9 mouse cellular contexts compared by ENCODE assay signal in the genomic region with DNA sequence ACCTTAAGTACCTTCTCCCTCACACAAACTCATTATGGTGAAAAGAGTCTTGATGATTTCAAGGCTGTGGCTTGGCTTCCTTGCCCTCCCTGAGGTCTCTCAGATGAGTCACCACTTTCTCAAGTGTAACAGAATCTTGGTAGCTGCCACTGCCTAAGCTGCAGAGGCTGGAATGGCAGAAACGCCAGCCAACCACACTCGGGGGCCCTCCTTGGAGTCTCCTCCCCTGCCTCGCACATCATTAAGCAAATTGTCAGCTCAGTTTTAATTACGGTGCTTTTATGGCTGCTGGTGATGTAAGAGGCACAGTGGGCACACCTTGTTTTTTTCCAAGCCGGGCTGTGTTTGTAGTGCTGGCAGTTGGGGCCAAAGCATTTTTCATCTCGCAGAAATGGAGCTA.
DNase-seq lines count a peak whose midpoint lies in the region; ATAC-seq lines count a peak whose summit lies in the region.
"Had no signal": no experiment of that assay in that cellular context is flagged by ENCODE, and none has a peak within 500 bp of the region (broad histone marks: within the 10 kb centered on the region; RNA-seq: fewer than 3 reads in every experiment).

No protein-coding gene starts in this region.

- H3K9me3 ChIP-seq in embryonic facial prominence, embryonic 14.5 days (ENCODE audit: control insufficient read depth, low read length), result no peaks in the 10 kb centered on the region
- H3K9me3 ChIP-seq in kidney, embryonic 15.5 days (replicated peaks), result no peaks in the 10 kb centered on the region
- no peaks in the 10 kb centered on the region for H3K9me3 ChIP-seq in neural tube, embryonic 14.5 days (ENCODE audit: control insufficient read depth, low read length)
- H3K9me3 ChIP-seq: liver, embryonic 15.5 days had no signal

- WGBS in embryonic facial prominence, embryonic 14.5 days, result 66% methylated on average over 6 of the region's 6 CpGs
- 16% methylated on average over 6 of the region's 6 CpGs for WGBS in kidney, embryonic 15.5 days
- 15% methylated on average over 6 of the region's 6 CpGs for WGBS in neural tube, embryonic 14.5 days

- H3K36me3 ChIP-seq in embryonic facial prominence, embryonic 14.5 days (ENCODE audit: control insufficient read depth, insufficient read depth, low read length), result no peaks in the 10 kb centered on the region
- H3K36me3 ChIP-seq in kidney, embryonic 15.5 days, result no peaks in the 10 kb centered on the region
- no peaks in the 10 kb centered on the region for H3K36me3 ChIP-seq in neural tube, embryonic 14.5 days (ENCODE audit: control insufficient read depth, insufficient read depth, low read length)
- H3K36me3 ChIP-seq: liver, embryonic 15.5 days had no signal

- H3K9ac ChIP-seq in embryonic facial prominence, embryonic 14.5 days (ENCODE audit: low read depth, low read length), result no peak overlapping the region
- H3K9ac ChIP-seq in kidney, embryonic 15.5 days, result no peak overlapping the region
- H3K9ac ChIP-seq in neural tube, embryonic 14.5 days (replicated peaks; ENCODE audit: low read depth, low read length), result no peak overlapping the region
- H3K9ac ChIP-seq: liver, embryonic 15.5 days had no signal

- peak; percentile 22; the same call in 1 of the 2 replicates for ATAC-seq in embryonic facial prominence, embryonic 14.5 days (ENCODE audit: low read depth)
- peak; percentile 91 for ATAC-seq in kidney, embryonic 15.5 days (replicated peaks; ENCODE audit: low FRiP score)
- peak; percentile 91 for ATAC-seq in neural tube, embryonic 14.5 days (ENCODE audit: low read depth)

- DNase-seq in left cerebral cortex, postnatal 14 days (ENCODE audit: low spot score in 2 of 2), result peak; percentile 3 to 13
- DNase-seq in left cerebral cortex, postnatal 36 days (ENCODE audit: low spot score in 2 of 2), result no peak
- peak; percentile 49 for DNase-seq in embryonic facial prominence, embryonic 14.5 days (ENCODE audit: low spot score)
- DNase-seq in heart, postnatal 25 days (ENCODE audit: low spot score), result no peak
- DNase-seq in gastrocnemius, adult 8-10 months (ENCODE audit: low spot score in 2 of 2), result no peak
- DNase-seq in testis, postnatal 14 days (ENCODE audit: low spot score), result no peak

- no peak overlapping the region for H3K27ac ChIP-seq in embryonic facial prominence, embryonic 14.5 days (replicated peaks; ENCODE audit: low read depth, low read length)
- peak overlapping the region; percentile 35; the same call in 1 of the 2 replicates for H3K27ac ChIP-seq in kidney, embryonic 15.5 days
- H3K27ac ChIP-seq in neural tube, embryonic 14.5 days (ENCODE audit: low read depth, low read length), result no peak overlapping the region
- H3K27ac ChIP-seq: liver, embryonic 15.5 days had no signal

- intact Hi-C loops in left cerebral cortex, postnatal 14 days (cut with DNase I), result no loop called here
- intact Hi-C loops in left cerebral cortex, postnatal 36 days (cut with DNase I), result no loop called here
- intact Hi-C loops in heart, postnatal 25 days (cut with DNase I), result no loop called here

- no peak overlapping the region for H3K4me3 ChIP-seq in embryonic facial prominence, embryonic 14.5 days (ENCODE audit: low read depth, low read length)
- H3K4me3 ChIP-seq in kidney, embryonic 15.5 days (replicated peaks), result no peak overlapping the region
- H3K4me3 ChIP-seq in neural tube, embryonic 14.5 days (ENCODE audit: low read depth, low read length), result no peak overlapping the region
- H3K4me3 ChIP-seq: liver, embryonic 15.5 days had no signal

- no peaks in the 10 kb centered on the region for H3K4me1 ChIP-seq in embryonic facial prominence, embryonic 14.5 days (ENCODE audit: control insufficient read depth, insufficient read depth, low read length)
- peaks cover 12% of the 10 kb centered on the region; the same call in 1 of the 2 replicates for H3K4me1 ChIP-seq in kidney, embryonic 15.5 days
- H3K4me1 ChIP-seq in neural tube, embryonic 14.5 days (ENCODE audit: control insufficient read depth, insufficient read depth, low read length), result no peaks in the 10 kb centered on the region
- H3K4me1 ChIP-seq: liver, embryonic 15.5 days had no signal

- no peaks in the 10 kb centered on the region for H3K27me3 ChIP-seq in embryonic facial prominence, embryonic 14.5 days (replicated peaks; ENCODE audit: control insufficient read depth, insufficient read depth, low read length)
- H3K27me3 ChIP-seq in kidney, embryonic 15.5 days, result no peaks in the 10 kb centered on the region
- H3K27me3 ChIP-seq in neural tube, embryonic 14.5 days (ENCODE audit: control insufficient read depth, insufficient read depth, low read length), result no peaks in the 10 kb centered on the region
- H3K27me3 ChIP-seq: liver, embryonic 15.5 days had no signal

- H3K4me2 ChIP-seq in embryonic facial prominence, embryonic 14.5 days (ENCODE audit: low read depth, low read length), result no peak overlapping the region
- H3K4me2 ChIP-seq in kidney, embryonic 15.5 days, result no peak overlapping the region
- H3K4me2 ChIP-seq in neural tube, embryonic 14.5 days (ENCODE audit: low read depth, low read length), result no peak overlapping the region
- H3K4me2 ChIP-seq: liver, embryonic 15.5 days had no signal

Comparison
In these comparisons a context has a peak if more than half of its experiments do, and no peak if none do; other contexts are left out.
1. DNase-seq: peak in left cerebral cortex, postnatal 14 days (2 of 2) and embryonic facial prominence, embryonic 14.5 days (single experiment); none in left cerebral cortex, postnatal 36 days (0 of 2), heart, postnatal 25 days (single experiment), gastrocnemius, adult 8-10 months (0 of 2) and testis, postnatal 14 days (single experiment).
2. ATAC-seq: peak in every context shown above with its lines; median percentile 91 in kidney, embryonic 15.5 days; 91 in neural tube, embryonic 14.5 days; 22 in embryonic facial prominence, embryonic 14.5 days.